Mouse (Mus musculus) midbrain, embryonic 11.5 days (tissue): ENCODE data around the gene Gale. TPM values are rescaled to one million over a fixed set of nuclear protein-coding genes. Genes with fewer than 3 reads are reported as not detected.

ENCODE experiments used
- ATAC-seq: fragments of 200-750 bp; cut with Nextera tagmentation; 2 replicates; pipeline ENCODE4 v1.8.0; 2017; ENCODE audit warnings: moderate TSS enrichment, moderate library complexity; ENCODE audit not compliant: low FRiP score
- DNase-seq: peaks from one replicate; pipeline ENCODE4 v3.0.0; 2015; ENCODE audit warnings: low spot score; ENCODE audit errors: missing footprints
- H3K27ac ChIP-seq: fragments of 300-500 bp; sonication (generic); 2 replicates; pipeline ENCODE4 v1.5.1; 2014; ENCODE audit warnings: low read depth, low read length
- H3K27me3 ChIP-seq: fragments of 300-500 bp; sonication (generic); 2 replicates; pipeline ENCODE4 v1.6.1; 2014; ENCODE audit warnings: mild to moderate bottlenecking, low read length, moderate library complexity, mixed read lengths; ENCODE audit not compliant: control insufficient read depth, insufficient read depth
- H3K36me3 ChIP-seq: fragments of 300-500 bp; sonication (generic); 2 replicates; pipeline ENCODE4 v1.6.1; 2014; ENCODE audit warnings: mild to moderate bottlenecking, low read length, moderate library complexity, mixed read lengths; ENCODE audit not compliant: control insufficient read depth, insufficient read depth
- H3K4me1 ChIP-seq: fragments of 300-500 bp; sonication (generic); 2 replicates; pipeline ENCODE4 v1.6.1; 2014; ENCODE audit warnings: low read length; ENCODE audit not compliant: control insufficient read depth, insufficient read depth
- H3K4me2 ChIP-seq: fragments of 300-500 bp; sonication (generic); 2 replicates; pipeline ENCODE4 v1.6.1; 2014; ENCODE audit warnings: mild to moderate bottlenecking, moderate library complexity
- H3K4me3 ChIP-seq: fragments of 300-500 bp; sonication (generic); 2 replicates; pipeline ENCODE4 v1.5.1; 2014; ENCODE audit warnings: low read depth, low read length
- H3K9ac ChIP-seq: fragments of 300-500 bp; sonication (generic); 2 replicates; pipeline ENCODE4 v1.6.1; 2014; ENCODE audit warnings: low read length
- H3K9me3 ChIP-seq: fragments of 300-500 bp; sonication (generic); 2 replicates; pipeline ENCODE4 v1.6.1; 2016; ENCODE audit warnings: low read length; ENCODE audit not compliant: control insufficient read depth
- WGBS: fragments of 180-500 bp; shearing (Covaris S2); extraction: QIAGEN DNeasy Blood & Tissue Kit; methylation state at CpG from one replicate; pipeline ENCODE4 v1.1.7; 2014; 5-methylcytosine and 5-hydroxymethylcytosine counted together
- polyA plus RNA-seq: library from polyadenylated mRNA; unstranded; fragments of >200 nt; fragmentation: Nextera tagmentation; extraction: Ambion mirVana; gene quantifications from 2 replicates; pipeline ENCODE4 v1.2.1, GENCODE M21; 2014

The Gale gene
- polyA plus RNA-seq, result 25.6 and 27.0 TPM in 2 replicates

GRCm38 (mm10) chr4:135963457-135964193 lies at the start of gene Gale:
TSS of gene Gale (plus strand) at chr4:135963727.
- Histone ChIP-seq H3K36me3 (peaks cover 8% of the 10 kb centered on the region; the same call in 1 of the 2 replicates), H3K4me1 (peaks cover 9% of the 10 kb centered on the region), H3K4me2 (peak within 1 kb of the TSS; percentile 89), H3K27me3 (no peaks in the 10 kb centered on the region; the same call in 1 of the 2 replicates), H3K27ac (peak within 1 kb of the TSS; percentile 68), H3K4me3 (peak within 1 kb of the TSS; percentile 72), H3K9me3 (no peaks in the 10 kb centered on the region), H3K9ac (peak within 1 kb of the TSS; percentile 78)
- DNase-seq (peak; percentile 99), ATAC-seq (peak; percentile 92)
- WGBS, result under 1% methylated on average over 55 of the region's 56 CpGs

- DNase-seq (no peak), ATAC-seq (no peak)
- no peak overlapping the region for H3K27ac ChIP-seq
- no peak overlapping the region for H3K9ac ChIP-seq
- 91% methylated on average over 13 of the region's 13 CpGs for WGBS
- H3K9me3 ChIP-seq, result no peaks in the 10 kb centered on the region
- H3K36me3 ChIP-seq, result peaks cover 2% of the 10 kb centered on the region; the same call in 1 of the 2 replicates
- no peak overlapping the region for H3K4me2 ChIP-seq
- H3K4me1 ChIP-seq, result peaks cover 9% of the 10 kb centered on the region
- H3K27me3 ChIP-seq, result no peaks in the 10 kb centered on the region
- H3K4me3 ChIP-seq, result no peak overlapping the region
Observed at GRCm38 (mm10) chr4:135918635-135919279, 44.8 kb upstream of the Gale start.

- Histone ChIP-seq H3K9me3 (no peaks in the 10 kb centered on the region), H3K4me1 (peaks cover 9% of the 10 kb centered on the region), H3K27me3 (no peaks in the 10 kb centered on the region), H3K4me3 (no peak overlapping the region), H3K9ac (no peak overlapping the region), H3K36me3 (peaks cover 2% of the 10 kb centered on the region; the same call in 1 of the 2 replicates), H3K27ac (no peak overlapping the region), H3K4me2 (no peak overlapping the region)
- 88% methylated on average over 3 of the region's 3 CpGs for WGBS
- ATAC-seq (no peak), DNase-seq (no peak)
Observed at GRCm38 (mm10) chr4:135919280-135919639, 44.3 kb upstream of the Gale start.

- Histone ChIP-seq H3K27me3 (no peaks in the 10 kb centered on the region), H3K4me3 (peak within 1 kb of the TSS; percentile 68), H3K4me2 (peak within 1 kb of the TSS; percentile 92), H3K9ac (peak within 1 kb of the TSS; percentile 82), H3K9me3 (no peaks in the 10 kb centered on the region), H3K4me1 (peaks cover 9% of the 10 kb centered on the region), H3K36me3 (peaks cover 2% of the 10 kb centered on the region; the same call in 1 of the 2 replicates), H3K27ac (no peak within 1 kb of the TSS; the same call in 1 of the 2 replicates)
- peak; percentile 99 for DNase-seq
- WGBS, result 3% methylated on average over 60 of the region's 60 CpGs
- ATAC-seq, result peak; percentile 97
Observed at GRCm38 (mm10) chr4:135920304-135921241, 43.0 kb upstream of the Gale start, which contains the start of gene Fuca1. TSS of gene Fuca1 (plus strand) at chr4:135920735.

- Histone ChIP-seq H3K4me3 (peak overlapping the region; percentile 68), H3K9me3 (no peaks in the 10 kb centered on the region), H3K4me1 (peaks cover 9% of the 10 kb centered on the region), H3K9ac (peak overlapping the region; percentile 82), H3K36me3 (peaks cover 2% of the 10 kb centered on the region; the same call in 1 of the 2 replicates), H3K4me2 (peak overlapping the region; percentile 92), H3K27me3 (no peaks in the 10 kb centered on the region), H3K27ac (no peak overlapping the region)
- DNase-seq (peak; percentile 86), ATAC-seq (no peak)
- 12% methylated on average over 26 of the region's 26 CpGs for WGBS
Observed at GRCm38 (mm10) chr4:135921257-135922120, 42.0 kb upstream of the Gale start.

- DNase-seq (no peak), ATAC-seq (no peak)
- peak overlapping the region; percentile 92 for H3K4me2 ChIP-seq
- no peaks in the 10 kb centered on the region for H3K9me3 ChIP-seq
- 94% methylated on average over 1 of the region's 1 CpGs for WGBS
- peaks cover 9% of the 10 kb centered on the region for H3K4me1 ChIP-seq
- no peaks in the 10 kb centered on the region for H3K27me3 ChIP-seq
- no peak overlapping the region for H3K27ac ChIP-seq
- no peak overlapping the region for H3K9ac ChIP-seq
- no peak overlapping the region; the same call in 1 of the 2 replicates for H3K4me3 ChIP-seq
- H3K36me3 ChIP-seq, result peaks cover 2% of the 10 kb centered on the region; the same call in 1 of the 2 replicates
Observed at GRCm38 (mm10) chr4:135922190-135922589, 41.3 kb upstream of the Gale start.

GRCm38 (mm10) chr4:135924418-135924817 lies 39.1 kb upstream of the Gale start:
- no peak overlapping the region for H3K4me3 ChIP-seq
- ATAC-seq, result no peak
- no peak overlapping the region for H3K4me2 ChIP-seq
- no peak for DNase-seq
- WGBS, result 86% methylated on average over 2 of the region's 2 CpGs
- H3K27ac ChIP-seq, result no peak overlapping the region
- H3K27me3 ChIP-seq, result no peaks in the 10 kb centered on the region
- no peaks in the 10 kb centered on the region for H3K9me3 ChIP-seq
- no peak overlapping the region for H3K9ac ChIP-seq
- peaks cover 9% of the 10 kb centered on the region for H3K4me1 ChIP-seq
- peaks cover 2% of the 10 kb centered on the region; the same call in 1 of the 2 replicates for H3K36me3 ChIP-seq

GRCm38 (mm10) chr4:135925341-135925740 lies 38.2 kb upstream of the Gale start:
- Histone ChIP-seq H3K27me3 (no peaks in the 10 kb centered on the region), H3K4me2 (no peak overlapping the region), H3K4me3 (no peak overlapping the region), H3K36me3 (peaks cover 2% of the 10 kb centered on the region; the same call in 1 of the 2 replicates), H3K9me3 (no peaks in the 10 kb centered on the region), H3K4me1 (peaks cover 9% of the 10 kb centered on the region), H3K9ac (no peak overlapping the region), H3K27ac (no peak overlapping the region)
- DNase-seq (no peak), ATAC-seq (no peak)
- 91% methylated on average over 5 of the region's 5 CpGs for WGBS
